ENCODE assay signal across 38 mouse cellular contexts in genomic region chr13:76024588-76024987, GRCm38 (mm10). TPM values are rescaled to one million over a fixed set of nuclear protein-coding genes. Genes with fewer than 3 reads are reported as not detected.
DNase-seq lines count a peak whose midpoint lies in the region; ATAC-seq and TF ChIP-seq lines count a peak whose summit lies in the region.
"Had no signal": no experiment of that assay in that cellular context is flagged by ENCODE, and none has a peak within 500 bp of the region (broad histone marks: within the 10 kb centered on the region; RNA-seq: fewer than 3 reads in every experiment).

No protein-coding gene starts in this region.

- H3K4me3 ChIP-seq in kidney, adult 2 months (ENCODE audit: insufficient read depth, low read depth, low read length) = no peak overlapping the region
- H3K4me3 ChIP-seq in kidney, embryonic 15.5 days (replicated peaks) = no peak overlapping the region
- H3K4me3 ChIP-seq: embryonic facial prominence, embryonic 13.5 days; forebrain, embryonic 10.5 days; forebrain, embryonic 15.5 days; hindbrain, embryonic 10.5 days; hindbrain, embryonic 15.5 days; limb, embryonic 13.5 days; megakaryocyte, embryonic 14.5 days; midbrain, embryonic 12.5 days; myocyte; neural tube, embryonic 12.5 days had no signal

- TF ChIP-seq POLR2A in kidney, adult 2 months (IDR thresholded peaks at IDR 0.05; ENCODE audit: low read depth, low read length) = no peak

- no peak overlapping the region for H3K9ac ChIP-seq in kidney, embryonic 15.5 days
- H3K9ac ChIP-seq: embryonic facial prominence, embryonic 13.5 days; forebrain, embryonic 15.5 days; hindbrain, embryonic 15.5 days; limb, embryonic 13.5 days; midbrain, embryonic 12.5 days; neural tube, embryonic 12.5 days had no signal

- no peak for ATAC-seq in kidney, embryonic 15.5 days (replicated peaks; ENCODE audit: low FRiP score)
- ATAC-seq in granulocyte monocyte progenitor cell, adult 5-6 weeks (replicated peaks; ENCODE audit: poor library complexity, severe bottlenecking) = 0 out of 2 replicates have a peak, but pooled peaks have one; percentile 31
- ATAC-seq: activated CD4-positive, CD25-positive, alpha-beta regulatory T cell, adult 4 months; forebrain, embryonic 15.5 days; inflammation-experienced regulatory T-cells, adult 6 months had no signal

- no peak for TF ChIP-seq CTCF in kidney, adult 2 months (conservative IDR thresholded peaks at IDR 0.05; ENCODE audit: insufficient read depth, insufficient read length, low read depth, low read length)

- H3K36me3 ChIP-seq in kidney, adult 2 months (ENCODE audit: control insufficient read depth, insufficient read depth, low read length) = no peaks in the 10 kb centered on the region
- no peaks in the 10 kb centered on the region for H3K36me3 ChIP-seq in kidney, embryonic 15.5 days
- H3K36me3 ChIP-seq: embryonic facial prominence, embryonic 13.5 days; forebrain, embryonic 10.5 days; forebrain, embryonic 15.5 days; hindbrain, embryonic 10.5 days; hindbrain, embryonic 15.5 days; limb, embryonic 13.5 days; midbrain, embryonic 12.5 days; neural tube, embryonic 12.5 days had no signal

- H3K4me1 ChIP-seq in kidney, adult 2 months (ENCODE audit: control insufficient read depth, insufficient read depth, low read length) = no peaks in the 10 kb centered on the region
- no peaks in the 10 kb centered on the region for H3K4me1 ChIP-seq in kidney, embryonic 15.5 days
- H3K4me1 ChIP-seq: embryonic facial prominence, embryonic 13.5 days; forebrain, embryonic 10.5 days; forebrain, embryonic 15.5 days; hindbrain, embryonic 10.5 days; hindbrain, embryonic 15.5 days; limb, embryonic 13.5 days; midbrain, embryonic 12.5 days; neural tube, embryonic 12.5 days had no signal

- no peaks in the 10 kb centered on the region for H3K9me3 ChIP-seq in kidney, embryonic 15.5 days (replicated peaks)
- H3K9me3 ChIP-seq: embryonic facial prominence, embryonic 13.5 days; forebrain, embryonic 10.5 days; forebrain, embryonic 15.5 days; hindbrain, embryonic 10.5 days; hindbrain, embryonic 15.5 days; limb, embryonic 13.5 days; megakaryocyte, embryonic 14.5 days; midbrain, embryonic 12.5 days; neural tube, embryonic 12.5 days had no signal

- H3K4me2 ChIP-seq in kidney, embryonic 15.5 days = no peak overlapping the region
- H3K4me2 ChIP-seq: embryonic facial prominence, embryonic 13.5 days; forebrain, embryonic 15.5 days; hindbrain, embryonic 15.5 days; limb, embryonic 13.5 days; liver, embryonic 11.5 days; midbrain, embryonic 12.5 days; neural tube, embryonic 12.5 days had no signal

- no peaks in the 10 kb centered on the region for H3K27me3 ChIP-seq in kidney, adult 2 months (replicated peaks; ENCODE audit: control insufficient read depth, insufficient read depth, low read length)
- no peaks in the 10 kb centered on the region for H3K27me3 ChIP-seq in kidney, embryonic 15.5 days
- H3K27me3 ChIP-seq: CH12.LX; embryonic facial prominence, embryonic 13.5 days; forebrain, embryonic 15.5 days; hindbrain, embryonic 15.5 days; limb, embryonic 13.5 days; midbrain, embryonic 12.5 days; neural tube, embryonic 12.5 days had no signal

- DNase-seq in heart, adult 11 months = peak; percentile 93
- no peak for DNase-seq in heart, postnatal 25 days (ENCODE audit: low spot score)
- DNase-seq in kidney, adult 2 months = peak; percentile 53
- DNase-seq in heart, postnatal 10 days = peak; percentile 32 to 36
- no peak for DNase-seq in frontal cortex, postnatal 36 days (ENCODE audit: low spot score in 2 of 2)
- DNase-seq: adrenal gland, adult 8-10 months; cerebellum, adult 11-12 months; cerebellum, adult 9-11 months; gastrocnemius, postnatal 14 days; kidney, adult 18-20 months; lung, postnatal 4 days; right cerebral cortex, adult 18-20 months; thymus, adult 18-20 months; thymus, postnatal 25 days had no signal

- intact Hi-C loops in heart, postnatal 25 days (cut with DNase I) = loop anchor here (5.0 kb wide), 3 partner anchors 42 to 797 kb away; no protein-coding TSS in a partner anchor
- intact Hi-C loops in heart, postnatal 10 days (cut with DNase I) = loop anchor here (5.0 to 10.0 kb wide), 3 partner anchors 222 to 1170 kb away; no protein-coding TSS in a partner anchor

- WGBS in kidney, adult 2 months = 55% methylated on average over 3 of the region's 3 CpGs
- WGBS in kidney, embryonic 15.5 days = 54% methylated on average over 3 of the region's 3 CpGs

- peak overlapping the region; percentile 45; the same call in 1 of the 2 replicates for H3K27ac ChIP-seq in kidney, adult 2 months (ENCODE audit: insufficient read depth, low read depth, low read length)
- H3K27ac ChIP-seq in kidney, embryonic 15.5 days = no peak overlapping the region
- H3K27ac ChIP-seq: embryonic facial prominence, embryonic 13.5 days; forebrain, embryonic 10.5 days; forebrain, embryonic 15.5 days; hindbrain, embryonic 10.5 days; hindbrain, embryonic 15.5 days; limb, embryonic 13.5 days; midbrain, embryonic 12.5 days; neural tube, embryonic 12.5 days; stomach, postnatal 0 days had no signal

RNA-seq across cellular contexts. Expression of gene Rfesd, which starts 6.1 kb away (rescaled TPM):
- total RNA-seq in heart, postnatal 25 days (2021) = 10 to 100 TPM; 10.9 to 12.3 TPM
- polyA plus RNA-seq in kidney, adult 2 months (2012; rRNA removed) = 5.8 and 7.1 TPM in 2 replicates
- 18.9 and 20.2 TPM in 2 replicates for polyA plus RNA-seq in kidney, embryonic 15.5 days (2015; fragmentation: Nextera tagmentation; extraction: Ambion mirVana)
- 5.7 and 13.8 TPM in 2 replicates for total RNA-seq in granulocyte monocyte progenitor cell, adult 5-6 weeks (2014; fragmentation: Nextera tagmentation)
- 6.2 and 6.7 TPM in 2 replicates for total RNA-seq in granulocyte monocyte progenitor cell, adult 5-6 weeks (2017)
- total RNA-seq in heart, postnatal 10 days (2021) = 10 to 100 TPM in 1 of 2 experiments, 1 to 10 TPM in 1; 9.5 to 10.3 TPM

RNA-seq across cellular contexts. Expression of gene Gpr150, which starts 32.2 kb away (rescaled TPM):
- not detected for total RNA-seq in heart, postnatal 25 days (2021)
- polyA plus RNA-seq in kidney, adult 2 months (2012; rRNA removed) = 0.39 and 0.41 TPM in 2 replicates
- 0.44 and 0.60 TPM in 2 replicates for polyA plus RNA-seq in kidney, embryonic 15.5 days (2015; fragmentation: Nextera tagmentation; extraction: Ambion mirVana)
- 0.64 TPM in 1 of 2 replicates, not detected in the other for total RNA-seq in granulocyte monocyte progenitor cell, adult 5-6 weeks (2014; fragmentation: Nextera tagmentation)
- total RNA-seq in granulocyte monocyte progenitor cell, adult 5-6 weeks (2017) = 0.04 and 1.0 TPM in 2 replicates
- total RNA-seq in heart, postnatal 10 days (2021) = not detected
- total RNA-seq: CH12.LX; gastrocnemius, postnatal 14 days had no signal
- polyA plus RNA-seq: activated CD4-positive, CD25-positive, alpha-beta regulatory T cell, adult 4 months; C2C12; embryonic facial prominence, embryonic 13.5 days; heart, embryonic 14.5 days; inflammation-experienced regulatory T-cells, adult 6 months; limb, embryonic 13.5 days; myocyte had no signal

RNA-seq across cellular contexts. Expression of gene Spata9, which starts 57.6 kb away (rescaled TPM):
- not detected for total RNA-seq in heart, postnatal 25 days (2021)
- polyA plus RNA-seq in kidney, adult 2 months (2012; rRNA removed) = not detected in 2 replicates
- polyA plus RNA-seq in kidney, embryonic 15.5 days (2015; fragmentation: Nextera tagmentation; extraction: Ambion mirVana) = 0.84 and 0.87 TPM in 2 replicates
- total RNA-seq in granulocyte monocyte progenitor cell, adult 5-6 weeks (2014; fragmentation: Nextera tagmentation) = 1.2 TPM in 1 of 2 replicates, not detected in the other
- total RNA-seq in granulocyte monocyte progenitor cell, adult 5-6 weeks (2017) = 0.60 TPM in 1 of 2 replicates, not detected in the other
- not detected for total RNA-seq in heart, postnatal 10 days (2021)
- total RNA-seq: CH12.LX; ES-E14; gastrocnemius, postnatal 14 days; layer of hippocampus, adult 8-10 months; layer of hippocampus, postnatal 25 days; left cerebral cortex, postnatal 36 days had no signal
- polyA plus RNA-seq: inflammation-experienced regulatory T-cells, adult 6 months; spleen, adult 2 months had no signal

Comparison
In these comparisons a context has a peak if more than half of its experiments do, and no peak if none do; other contexts are left out.
1. DNase-seq: peak in heart, adult 11 months (single experiment), kidney, adult 2 months (single experiment) and heart, postnatal 10 days (2 of 2); none in heart, postnatal 25 days (single experiment) and frontal cortex, postnatal 36 days (0 of 2).